Mouse (Mus musculus) intestine, postnatal 0 days (tissue): ENCODE results near the gene Pilrb2. TPM values are rescaled to one million over a fixed set of nuclear protein-coding genes. Genes with fewer than 3 reads are reported as not detected.
"Not testable (repeated sequence)": the region's sequence is repeated elsewhere in the genome, so short reads cannot be mapped to it uniquely, and the experiment has no call there.

Experiments
- ATAC-seq: fragments of 200-750 bp; cut with Nextera tagmentation; 2 replicates; pipeline ENCODE4 v1.8.0; 2017; ENCODE audit warnings: mild to moderate bottlenecking, moderate TSS enrichment, moderate library complexity
- H3K27ac ChIP-seq: fragments of 300-500 bp; sonication (generic); 2 replicates; pipeline ENCODE4 v1.5.1; 2014; ENCODE audit warnings: mild to moderate bottlenecking, low read depth, low read length, moderate library complexity
- H3K27me3 ChIP-seq: fragments of 300-500 bp; sonication (generic); replicated peaks from 2 replicates; pipeline ENCODE4 v1.6.1; 2014; ENCODE audit warnings: low read length, mixed read lengths; ENCODE audit not compliant: control insufficient read depth, insufficient read depth
- H3K36me3 ChIP-seq: fragments of 300-500 bp; sonication (generic); 2 replicates; pipeline ENCODE4 v1.6.1; 2014; ENCODE audit warnings: mild to moderate bottlenecking, moderate library complexity; ENCODE audit not compliant: control insufficient read depth, insufficient read depth
- H3K4me1 ChIP-seq: fragments of 300-500 bp; sonication (generic); replicated peaks from 2 replicates; pipeline ENCODE4 v1.6.1; 2014; ENCODE audit warnings: antibody characterized with exemption, low read length, mixed read lengths; ENCODE audit not compliant: control insufficient read depth, insufficient read depth
- H3K4me2 ChIP-seq: fragments of 300-500 bp; sonication (generic); replicated peaks from 2 replicates; pipeline ENCODE4 v1.6.1; 2014; ENCODE audit warnings: low read depth, mild to moderate bottlenecking, moderate library complexity
- H3K4me3 ChIP-seq: fragments of 300-500 bp; sonication (generic); 2 replicates; pipeline ENCODE4 v1.5.1; 2014; ENCODE audit warnings: low read depth, low read length
- H3K9ac ChIP-seq: fragments of 300-500 bp; sonication (generic); 2 replicates; pipeline ENCODE4 v1.6.1; 2014; ENCODE audit warnings: mild to moderate bottlenecking, low read depth, low read length
- H3K9me3 ChIP-seq: fragments of 300-500 bp; sonication (generic); 2 replicates; pipeline ENCODE4 v1.6.1; 2016; ENCODE audit warnings: mixed run types; ENCODE audit not compliant: control insufficient read depth
- CTCF ChIP-seq: sonication (generic); IDR thresholded peaks from 2 replicates; pipeline ENCODE4 v1.5.1; 2016; ENCODE audit warnings: low read depth, mild to moderate bottlenecking, control low read depth, antibody characterized with exemption, moderate library complexity
- WGBS: fragments of 180-500 bp; shearing (Covaris S2); extraction: QIAGEN DNeasy Blood & Tissue Kit; methylation state at CpG from one replicate; pipeline ENCODE4 v1.1.7; 2014; 5-methylcytosine and 5-hydroxymethylcytosine counted together
- polyA plus RNA-seq: library from polyadenylated mRNA; unstranded; fragments of >200 nt; fragmentation: Nextera tagmentation; extraction: Ambion mirVana; gene quantifications from 2 replicates; pipeline ENCODE4 v1.2.1, GENCODE M21; 2015

The Pilrb2 gene
- polyA plus RNA-seq, 1 experiment from 2014 or later = 3.4 TPM

- H3K4me1 ChIP-seq, H3K27me3 ChIP-seq, H3K4me2 ChIP-seq, H3K27ac ChIP-seq, H3K36me3 ChIP-seq, H3K9me3 ChIP-seq, ATAC-seq, H3K9ac ChIP-seq, H3K4me3 ChIP-seq: not testable (repeated sequence)
- WGBS = 63% methylated on average over 2 of the region's 2 CpGs
Observed at GRCm38 (mm10) chr5:137857960-137858710, 13.5 kb downstream of the Pilrb2 start, which contains the start of gene Pilrb1. TSS of gene Pilrb1 (minus strand) at chr5:137858106.

- H3K27ac ChIP-seq, H3K4me3 ChIP-seq, H3K9ac ChIP-seq, H3K4me2 ChIP-seq, H3K36me3 ChIP-seq, ATAC-seq, H3K9me3 ChIP-seq, H3K4me1 ChIP-seq, H3K27me3 ChIP-seq: not testable (repeated sequence)
- 47% methylated on average over 4 of the region's 5 CpGs for WGBS
Observed at GRCm38 (mm10) chr5:137856870-137857269, 14.7 kb downstream of the Pilrb2 start.

- H3K36me3 ChIP-seq, H3K9me3 ChIP-seq, H3K27me3 ChIP-seq, H3K27ac ChIP-seq, H3K4me3 ChIP-seq, H3K9ac ChIP-seq, H3K4me2 ChIP-seq, ATAC-seq, H3K4me1 ChIP-seq: not testable (repeated sequence)
- WGBS = 71% methylated on average over 3 of the region's 3 CpGs
Observed at GRCm38 (mm10) chr5:137854907-137855306, 16.7 kb downstream of the Pilrb2 start.

GRCm38 (mm10) chr5:137850313-137850712 lies 21.3 kb downstream of the Pilrb2 start:
- H3K27ac ChIP-seq, H3K27me3 ChIP-seq, H3K36me3 ChIP-seq, H3K9ac ChIP-seq, H3K4me1 ChIP-seq, H3K4me3 ChIP-seq, ATAC-seq, H3K4me2 ChIP-seq, H3K9me3 ChIP-seq: not testable (repeated sequence)
- 79% methylated on average over 1 of the region's 1 CpGs for WGBS

GRCm38 (mm10) chr5:137837110-137837509 lies 34.5 kb downstream of the Pilrb2 start:
- not testable (repeated sequence) for H3K27ac ChIP-seq, H3K4me2 ChIP-seq, H3K9me3 ChIP-seq, ATAC-seq, H3K27me3 ChIP-seq, H3K36me3 ChIP-seq, H3K4me3 ChIP-seq, H3K4me1 ChIP-seq, H3K9ac ChIP-seq

- ATAC-seq = no peak
- no peaks in the 10 kb centered on the region for H3K9me3 ChIP-seq
- no peak overlapping the region for H3K27ac ChIP-seq
- no peaks in the 10 kb centered on the region for H3K4me1 ChIP-seq
- H3K9ac ChIP-seq = no peak overlapping the region
- no peak overlapping the region for H3K4me3 ChIP-seq
- TF ChIP-seq CTCF = no peak
- H3K36me3 ChIP-seq = no peaks in the 10 kb centered on the region
- H3K27me3 ChIP-seq = no peaks in the 10 kb centered on the region
- H3K4me2 ChIP-seq = no peak overlapping the region
Observed at GRCm38 (mm10) chr5:137836611-137837010, 35.0 kb downstream of the Pilrb2 start.

- H3K9me3 ChIP-seq, H3K4me2 ChIP-seq, H3K36me3 ChIP-seq, H3K9ac ChIP-seq, H3K4me1 ChIP-seq, H3K27ac ChIP-seq, H3K4me3 ChIP-seq, ATAC-seq, H3K27me3 ChIP-seq: not testable (repeated sequence)
- 45% methylated on average over 2 of the region's 2 CpGs for whole genome bisulfite sequencing
Observed at GRCm38 (mm10) chr5:137835966-137836520, 35.6 kb downstream of the Pilrb2 start, which contains the start of gene Pilra. TSS of gene Pilra (minus strand) at chr5:137836281.
